Mouse (Mus musculus) E14TG2a.4 (cell line): ENCODE data around the gene Eefsec.

Experiments used
- CTCF ChIP-seq: conservative IDR thresholded peaks from 2 replicates; pipeline ENCODE4 v1.5.1; 2014; ENCODE audit warnings: low read length
- NANOG ChIP-seq: IDR thresholded peaks from 2 replicates; pipeline ENCODE4 v1.6.1; 2014; ENCODE audit warnings: borderline replicate concordance, low read length, mixed read lengths

DNA sequence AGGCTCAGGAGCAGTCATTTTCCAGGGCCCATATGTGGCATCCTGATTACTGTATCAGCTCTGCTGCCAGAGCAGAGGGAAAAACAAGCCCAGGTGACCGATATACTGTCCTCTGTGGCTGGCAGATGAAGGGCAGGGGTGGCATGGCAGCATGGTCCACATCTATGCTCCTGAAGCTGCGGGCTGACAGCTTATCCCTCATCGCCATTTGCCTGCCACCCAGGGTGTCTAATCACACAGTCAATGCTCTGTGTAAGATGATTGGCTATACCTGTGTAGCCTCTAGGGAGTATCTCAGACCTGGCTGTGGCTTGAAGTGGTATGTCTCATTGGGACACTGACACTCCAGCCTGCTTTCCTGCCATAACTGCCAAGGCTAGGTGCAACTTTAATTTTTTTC, 180.3 kb downstream of the Eefsec start:
- TF ChIP-seq CTCF = no peak
- TF ChIP-seq NANOG = no peak
